Mouse (Mus musculus) bone marrow, adult 2 months (tissue): ENCODE measurements at regions not wholly inside any gene's neighbourhood (a gene's known extent, or its start where the extent isn't known, plus 50 kb on each side); places are given as distances from the start of the nearest gene placed in this dataset.

Experiments used
- CTCF ChIP-seq: fragments of 200-500 bp; IDR thresholded peaks from 2 replicates; pipeline ENCODE4 v1.5.1; 2011; ENCODE audit warnings: low read length, control low read depth; ENCODE audit not compliant: control insufficient read depth, insufficient read depth
- POLR2A ChIP-seq: fragments of 200-500 bp; IDR thresholded peaks from 2 replicates; pipeline ENCODE4 v1.6.1; 2011; ENCODE audit warnings: low read depth, mild to moderate bottlenecking, control low read depth, low read length, borderline replicate concordance; ENCODE audit not compliant: control insufficient read depth

- TF ChIP-seq CTCF, result no peak
- TF ChIP-seq POLR2A, result no peak
Measured at GRCm38 (mm10) chr14:74169131-74169875, 471.3 kb upstream of the Htr2a start.
